Mouse (Mus musculus): ENCODE measurements around the gene Slc22a6. TPM values are rescaled to one million over a fixed set of nuclear protein-coding genes. Genes with fewer than 3 reads are reported as not detected.

Slc22a6 gene
- polyA plus RNA-seq (2015; fragmentation: Nextera tagmentation; extraction: Ambion mirVana): 0.05 TPM in 1 of 2 replicates, not detected in the other

DNA sequence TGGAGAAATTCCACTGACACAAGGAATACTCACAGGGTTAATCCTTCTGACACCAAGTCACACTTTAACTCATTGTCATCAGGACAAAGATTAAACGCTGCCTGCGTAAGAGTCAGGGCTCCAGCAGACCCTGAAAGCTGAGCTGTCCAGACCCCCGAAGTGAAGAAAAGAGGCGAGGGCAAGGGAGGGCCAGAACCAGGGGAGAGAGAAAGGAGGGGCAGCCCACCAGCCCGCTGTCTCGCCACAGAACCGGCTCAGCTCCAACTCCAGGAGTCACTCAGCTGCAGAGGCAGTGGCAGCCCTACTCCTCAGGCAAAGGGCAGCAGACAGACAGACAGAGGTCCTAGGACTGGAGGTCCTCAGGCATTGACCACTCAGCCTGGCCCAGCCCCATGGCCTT, at the start of gene Slc22a6:
TSS of gene Slc22a6 (plus strand) at position 136 of the 400 bp plus-strand sequence.
- Histone ChIP-seq H3K4me2 (replicated peaks) (no peak within 1 kb of the TSS), H3K27me3 (replicated peaks) (no peaks in the 10 kb centered on the region), H3K9me3 (no peaks in the 10 kb centered on the region), H3K4me1 (replicated peaks) (no peaks in the 10 kb centered on the region), H3K9ac (no peak within 1 kb of the TSS), H3K36me3 (no peaks in the 10 kb centered on the region), H3K4me3 (replicated peaks) (no peak within 1 kb of the TSS), H3K27ac (no peak within 1 kb of the TSS)
- ATAC-seq: no peak
- 22% methylated on average over 7 of the region's 7 CpGs for WGBS

DNA sequence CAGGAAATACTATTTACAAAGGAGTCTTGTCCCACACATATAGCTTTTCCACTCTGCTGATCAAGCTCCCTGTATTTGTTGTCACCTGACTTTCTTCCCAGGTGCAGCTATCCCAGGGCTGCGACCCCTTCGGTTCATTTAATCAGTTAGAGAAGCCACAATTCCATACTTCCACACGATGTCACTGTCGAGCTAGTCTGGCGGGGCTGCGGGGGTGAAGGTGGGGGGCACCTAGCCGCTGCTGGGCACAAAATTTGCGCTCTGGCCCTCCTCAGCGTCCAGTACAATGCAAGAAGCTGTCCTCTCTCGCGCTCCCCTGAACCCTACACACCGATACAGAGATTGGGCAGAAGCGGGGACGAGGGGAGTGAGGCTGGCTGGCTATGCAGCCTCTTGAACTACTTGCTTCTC, 48.4 kb upstream of the Slc22a6 start:
- no peaks in the 10 kb centered on the region for H3K9me3 ChIP-seq
- no peak overlapping the region for H3K9ac ChIP-seq
- peak overlapping the region; percentile 60 for H3K4me2 ChIP-seq (replicated peaks)
- H3K4me1 ChIP-seq (replicated peaks): no peaks in the 10 kb centered on the region
- peak; percentile 41 for ATAC-seq
- H3K36me3 ChIP-seq: no peaks in the 10 kb centered on the region
- H3K4me3 ChIP-seq (replicated peaks): peak overlapping the region; percentile 14
- no peaks in the 10 kb centered on the region for H3K27me3 ChIP-seq (replicated peaks)
- 7% methylated on average over 14 of the region's 14 CpGs for WGBS
- H3K27ac ChIP-seq: no peak overlapping the region

- no peaks in the 10 kb centered on the region for H3K9me3 ChIP-seq
- no peak overlapping the region for H3K9ac ChIP-seq
- H3K4me3 ChIP-seq (replicated peaks): no peak overlapping the region
- H3K4me1 ChIP-seq (replicated peaks): no peaks in the 10 kb centered on the region
- ATAC-seq: no peak
- no peaks in the 10 kb centered on the region for H3K27me3 ChIP-seq (replicated peaks)
- H3K4me2 ChIP-seq (replicated peaks): no peak overlapping the region
- no peak overlapping the region for H3K27ac ChIP-seq
- 38% methylated on average over 2 of the region's 2 CpGs for WGBS
- no peaks in the 10 kb centered on the region for H3K36me3 ChIP-seq
Measured at GRCm38 (mm10) chr19:8570341-8571040, 47.3 kb upstream of the Slc22a6 start.

GRCm38 (mm10) chr19:8571746-8572145, 46.1 kb upstream of the Slc22a6 start:
- Histone ChIP-seq H3K27me3 (replicated peaks) (no peaks in the 10 kb centered on the region), H3K4me3 (replicated peaks) (no peak overlapping the region), H3K36me3 (no peaks in the 10 kb centered on the region), H3K9ac (no peak overlapping the region), H3K27ac (no peak overlapping the region), H3K4me1 (replicated peaks) (no peaks in the 10 kb centered on the region), H3K9me3 (no peaks in the 10 kb centered on the region), H3K4me2 (replicated peaks) (no peak overlapping the region)
- ATAC-seq: no peak
- WGBS: 71% methylated on average over 7 of the region's 7 CpGs

DNA sequence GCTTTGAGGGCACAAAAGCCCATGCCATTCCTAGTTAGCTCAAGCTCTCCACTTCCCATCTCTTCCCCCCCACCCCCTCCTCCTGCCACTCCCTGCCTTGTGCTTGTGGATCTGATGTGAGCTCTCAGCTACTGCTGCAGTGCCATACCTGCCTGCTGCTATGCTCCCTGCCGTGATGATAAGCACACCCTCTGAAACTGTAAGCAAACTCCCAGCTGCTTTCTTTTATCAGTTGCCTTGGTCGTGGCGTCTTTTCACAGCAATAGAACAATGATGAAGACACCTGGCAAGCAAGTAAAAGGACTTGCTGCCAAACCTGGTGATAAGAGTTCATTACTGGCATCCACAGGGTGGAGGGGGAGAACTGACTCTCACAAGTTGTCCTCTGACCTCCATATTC, 45.4 kb upstream of the Slc22a6 start:
- no peak for ATAC-seq
- WGBS: 22% methylated on average over 3 of the region's 3 CpGs
- no peaks in the 10 kb centered on the region for H3K4me1 ChIP-seq (replicated peaks)
- no peak overlapping the region for H3K27ac ChIP-seq
- no peak overlapping the region for H3K4me2 ChIP-seq (replicated peaks)
- no peak overlapping the region for H3K4me3 ChIP-seq (replicated peaks)
- no peaks in the 10 kb centered on the region for H3K9me3 ChIP-seq
- H3K27me3 ChIP-seq (replicated peaks): no peaks in the 10 kb centered on the region
- no peak overlapping the region for H3K9ac ChIP-seq
- no peaks in the 10 kb centered on the region for H3K36me3 ChIP-seq

DNA sequence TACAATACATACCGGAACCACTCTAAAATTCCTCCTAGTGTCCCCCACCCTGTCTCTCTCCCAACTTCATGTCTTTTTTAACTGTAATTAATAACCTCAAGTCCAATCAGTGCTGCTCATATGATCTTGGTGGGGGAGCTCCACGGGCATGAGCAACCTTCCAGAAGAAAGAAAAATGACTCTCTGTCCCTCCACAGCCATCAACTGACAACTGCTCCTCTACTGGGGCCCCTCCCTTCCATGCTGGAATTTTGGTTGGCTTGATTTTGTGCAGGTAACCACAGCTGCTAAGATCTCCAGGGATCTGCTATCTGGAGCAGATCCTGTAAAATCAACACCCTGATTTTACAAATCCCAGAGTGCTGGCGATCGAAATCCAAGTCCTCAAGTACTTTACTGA, 40.4 kb upstream of the Slc22a6 start:
- H3K27me3 ChIP-seq (replicated peaks): no peaks in the 10 kb centered on the region
- no peaks in the 10 kb centered on the region for H3K9me3 ChIP-seq
- no peak overlapping the region for H3K9ac ChIP-seq
- 81% methylated on average over 4 of the region's 4 CpGs for WGBS
- no peak for ATAC-seq
- H3K4me1 ChIP-seq (replicated peaks): no peaks in the 10 kb centered on the region
- no peak overlapping the region for H3K27ac ChIP-seq
- H3K36me3 ChIP-seq: no peaks in the 10 kb centered on the region
- H3K4me2 ChIP-seq (replicated peaks): no peak overlapping the region
- H3K4me3 ChIP-seq (replicated peaks): no peak overlapping the region

DNA sequence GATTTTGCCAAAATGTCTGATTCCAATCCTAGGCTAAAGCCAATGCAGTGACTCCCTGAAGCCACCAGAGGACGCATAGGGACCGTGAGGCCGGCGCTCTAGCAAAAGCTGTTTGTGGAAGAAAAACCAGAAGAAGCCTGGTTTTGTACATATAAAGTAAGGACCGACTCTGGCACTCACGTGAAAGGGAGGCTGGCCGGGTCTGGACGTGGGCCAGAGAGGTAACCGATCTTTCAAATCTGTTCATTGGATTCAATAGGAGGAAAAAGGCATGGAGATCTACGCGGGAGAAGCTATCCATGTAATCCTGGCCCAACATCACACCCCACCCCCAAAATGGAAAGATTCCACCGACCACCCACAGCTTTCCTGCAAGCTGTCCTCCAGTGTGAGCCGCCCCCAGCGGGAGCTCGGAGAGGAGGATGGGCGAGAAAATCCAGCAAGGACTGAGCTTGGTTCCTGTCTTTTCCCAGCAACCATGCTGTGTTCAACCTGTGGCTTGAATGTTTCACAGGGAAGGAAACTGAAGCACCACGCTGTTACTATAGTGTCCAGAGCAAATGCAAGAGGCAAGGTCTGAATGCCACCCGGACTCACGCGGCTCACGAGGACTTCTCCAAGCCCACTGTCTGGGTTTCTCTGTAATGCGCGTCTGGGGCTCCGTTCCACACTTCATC, 39.4 kb upstream of the Slc22a6 start:
- Histone ChIP-seq H3K9ac (peak overlapping the region; percentile 40), H3K4me3 (replicated peaks) (peak overlapping the region; percentile 33), H3K36me3 (no peaks in the 10 kb centered on the region), H3K27me3 (replicated peaks) (no peaks in the 10 kb centered on the region), H3K9me3 (no peaks in the 10 kb centered on the region), H3K4me2 (replicated peaks) (peak overlapping the region; percentile 74), H3K4me1 (replicated peaks) (no peaks in the 10 kb centered on the region), H3K27ac (peak overlapping the region; percentile 39)
- ATAC-seq: peak; percentile 84
- WGBS: 10% methylated on average over 24 of the region's 24 CpGs

GRCm38 (mm10) chr19:8578970-8579342, 38.9 kb upstream of the Slc22a6 start:
- 37% methylated on average over 2 of the region's 2 CpGs for WGBS
- ATAC-seq: no peak
- peak overlapping the region; percentile 74 for H3K4me2 ChIP-seq (replicated peaks)
- H3K27ac ChIP-seq: peak overlapping the region; percentile 39; the same call in 1 of the 2 replicates
- peak overlapping the region; percentile 40 for H3K9ac ChIP-seq
- H3K4me3 ChIP-seq (replicated peaks): peak overlapping the region; percentile 33
- no peaks in the 10 kb centered on the region for H3K36me3 ChIP-seq
- H3K9me3 ChIP-seq: no peaks in the 10 kb centered on the region
- H3K27me3 ChIP-seq (replicated peaks): no peaks in the 10 kb centered on the region
- H3K4me1 ChIP-seq (replicated peaks): no peaks in the 10 kb centered on the region

DNA sequence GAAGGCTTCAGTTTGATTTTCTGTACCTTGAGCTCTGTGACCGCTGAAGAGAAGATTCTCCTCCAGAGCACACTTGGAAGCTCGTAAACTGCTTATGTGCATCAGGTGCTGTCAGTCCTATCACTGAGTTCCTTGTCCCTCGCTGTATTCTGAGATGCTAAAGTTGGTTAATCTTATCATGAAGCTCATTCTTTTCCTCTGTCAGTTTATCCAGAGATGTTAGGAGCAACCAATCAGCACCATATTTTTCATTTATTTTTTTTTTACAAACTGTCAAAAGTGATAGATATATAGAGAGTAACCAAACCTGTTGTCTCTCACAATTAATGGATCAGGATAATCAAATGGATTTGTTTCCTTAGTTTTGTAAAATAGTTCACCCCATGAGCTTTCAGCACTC, 32.5 kb upstream of the Slc22a6 start:
- Histone ChIP-seq H3K27ac (no peak overlapping the region), H3K9ac (no peak overlapping the region), H3K27me3 (replicated peaks) (no peaks in the 10 kb centered on the region), H3K36me3 (no peaks in the 10 kb centered on the region), H3K4me1 (replicated peaks) (no peaks in the 10 kb centered on the region), H3K4me2 (replicated peaks) (no peak overlapping the region), H3K4me3 (replicated peaks) (no peak overlapping the region), H3K9me3 (no peaks in the 10 kb centered on the region)
- 68% methylated on average over 3 of the region's 3 CpGs for WGBS
- ATAC-seq: no peak

DNA sequence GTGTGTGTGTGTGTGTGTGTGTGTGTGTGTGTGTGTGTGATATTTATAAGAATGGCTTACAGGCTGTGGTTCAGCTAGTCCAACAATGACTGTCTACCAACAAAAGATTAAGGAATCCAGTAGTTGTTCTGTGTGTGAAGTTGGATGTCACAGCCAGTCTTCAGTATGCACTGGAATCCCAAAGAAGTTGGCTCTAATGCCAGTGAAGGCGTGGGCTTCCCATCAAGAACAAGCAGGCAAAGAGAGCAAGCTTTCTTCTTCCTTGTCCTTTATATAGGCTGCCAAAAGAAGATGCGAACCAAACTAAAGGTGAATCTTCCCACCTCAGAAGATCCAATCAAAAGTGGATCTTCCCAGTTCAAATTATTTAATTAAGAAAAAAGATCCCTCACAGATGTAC, 31.9 kb upstream of the Slc22a6 start:
- H3K4me1 ChIP-seq (replicated peaks): no peaks in the 10 kb centered on the region
- 81% methylated on average over 2 of the region's 2 CpGs for WGBS
- H3K4me2 ChIP-seq (replicated peaks): no peak overlapping the region
- no peak overlapping the region for H3K9ac ChIP-seq
- no peak for ATAC-seq
- no peaks in the 10 kb centered on the region for H3K9me3 ChIP-seq
- no peaks in the 10 kb centered on the region for H3K27me3 ChIP-seq (replicated peaks)
- no peak overlapping the region for H3K4me3 ChIP-seq (replicated peaks)
- H3K27ac ChIP-seq: no peak overlapping the region
- H3K36me3 ChIP-seq: no peaks in the 10 kb centered on the region

DNA sequence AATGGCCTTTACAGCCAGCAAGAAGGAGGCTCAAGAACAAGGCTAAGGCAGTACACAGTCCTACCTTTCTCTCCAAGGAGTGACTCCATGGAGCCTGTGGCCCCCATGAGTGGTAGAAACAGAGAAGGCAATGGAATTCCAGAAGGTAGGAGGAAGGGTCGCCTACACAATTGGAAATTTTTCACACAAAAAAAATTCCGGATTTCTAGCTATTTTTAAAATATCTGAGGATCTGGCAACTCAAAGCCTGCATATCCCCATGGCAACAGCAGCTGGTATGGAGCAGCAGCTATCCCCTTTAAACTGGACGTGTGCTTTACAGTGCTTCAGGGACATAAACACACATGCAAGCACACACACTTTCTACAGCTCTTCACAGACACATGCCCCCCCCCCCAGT, 31.5 kb upstream of the Slc22a6 start:
- no peak for ATAC-seq
- 48% methylated on average over 3 of the region's 3 CpGs for WGBS
- no peaks in the 10 kb centered on the region for H3K4me1 ChIP-seq (replicated peaks)
- no peak overlapping the region for H3K27ac ChIP-seq
- H3K27me3 ChIP-seq (replicated peaks): no peaks in the 10 kb centered on the region
- no peak overlapping the region for H3K4me2 ChIP-seq (replicated peaks)
- no peak overlapping the region for H3K9ac ChIP-seq
- no peaks in the 10 kb centered on the region for H3K36me3 ChIP-seq
- no peaks in the 10 kb centered on the region for H3K9me3 ChIP-seq
- no peak overlapping the region for H3K4me3 ChIP-seq (replicated peaks)

GRCm38 (mm10) chr19:8587315-8587714, 30.5 kb upstream of the Slc22a6 start:
- H3K36me3 ChIP-seq: no peaks in the 10 kb centered on the region
- H3K9ac ChIP-seq: no peak overlapping the region
- 50% methylated on average over 1 of the region's 1 CpGs for WGBS
- no peak overlapping the region for H3K27ac ChIP-seq
- no peak overlapping the region for H3K4me2 ChIP-seq (replicated peaks)
- no peaks in the 10 kb centered on the region for H3K4me1 ChIP-seq (replicated peaks)
- H3K4me3 ChIP-seq (replicated peaks): no peak overlapping the region
- H3K9me3 ChIP-seq: no peaks in the 10 kb centered on the region
- ATAC-seq: no peak
- no peaks in the 10 kb centered on the region for H3K27me3 ChIP-seq (replicated peaks)

GRCm38 (mm10) chr19:8590954-8591353, 26.9 kb upstream of the Slc22a6 start, which contains the start of gene Slc22a8:
Slc22a8 (plus strand) TSS chr19:8591254.
- H3K9ac ChIP-seq: no peak within 1 kb of the TSS
- no peak within 1 kb of the TSS for H3K4me3 ChIP-seq (replicated peaks)
- ATAC-seq: no peak
- WGBS: 66% methylated on average over 8 of the region's 8 CpGs
- H3K4me2 ChIP-seq (replicated peaks): no peak within 1 kb of the TSS
- no peak within 1 kb of the TSS for H3K27ac ChIP-seq
- no peaks in the 10 kb centered on the region for H3K9me3 ChIP-seq
- no peaks in the 10 kb centered on the region for H3K27me3 ChIP-seq (replicated peaks)
- peaks cover 9% of the 10 kb centered on the region for H3K4me1 ChIP-seq (replicated peaks)
- H3K36me3 ChIP-seq: no peaks in the 10 kb centered on the region
